Mouse (Mus musculus) adrenal gland, adult 10 weeks (tissue): ENCODE data around the gene Il12rb2. TPM values are rescaled to one million over a fixed set of nuclear protein-coding genes. Genes with fewer than 3 reads are reported as not detected.

Experiments used
- polyA plus RNA-seq: library from polyadenylated mRNA; stranded (reverse); fragments of 350-450 nt; fragmentation: Illumina TruSeq; extraction: RNeasy Lipid Tissue Mini Kit (QIAGEN cat#74804); gene quantifications from one replicate; pipeline ENCODE4 v1.2.3, GENCODE M21; 2014; ENCODE audit warnings: low read depth, low replicate concordance

Il12rb2 gene
- polyA plus RNA-seq, result 0.23 TPM

DNA sequence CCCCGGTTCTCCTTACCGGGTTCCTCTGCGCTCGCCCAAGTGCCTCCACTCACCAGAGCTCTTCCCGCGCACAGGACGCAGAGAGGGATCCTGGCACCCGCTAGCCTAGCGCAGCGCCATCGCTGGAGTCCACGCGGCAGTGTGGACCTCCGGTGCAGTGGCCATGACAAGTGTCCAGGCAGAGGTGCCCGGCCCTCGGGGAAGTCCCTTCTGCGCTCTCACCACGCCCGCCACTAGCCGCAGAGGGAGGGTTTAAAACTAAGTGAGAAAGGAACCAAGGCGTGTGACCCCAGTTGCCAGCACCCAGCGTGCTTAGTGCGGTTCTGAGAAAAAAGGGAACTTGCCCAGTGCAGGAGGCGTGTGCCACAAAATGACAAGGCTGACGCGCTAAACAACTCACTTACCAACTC is at the start of gene Il12rb2:
Gene Il12rb2 (minus strand): TSS at position 207 of the 410 bp plus-strand sequence.

Other genes with a start within 250 kb of the Il12rb2 start
- gene Serbp1, start 138.0 kb downstream of the Il12rb2 start, polyA plus RNA-seq, result 1,096 TPM
- 35.2 TPM for gene Il23r, start 115.7 kb upstream of the Il12rb2 start, polyA plus RNA-seq
- not detected for gene Tacstd2, start 159.6 kb upstream of the Il12rb2 start, polyA plus RNA-seq